Mouse (Mus musculus): Measurements from ENCODE around the gene Wnt7b.
A peak's percentile ranks its signal among the peaks of the same experiment; 100 is the strongest.

The Wnt7b gene

GRCm38 (mm10) chr15:85503127-85503526, 79.1 kb downstream of the Wnt7b start, which contains the start of gene 7530416G11Rik:
7530416G11Rik (minus strand) TSS chr15:85503227.
- no peak for DNase-seq

DNA sequence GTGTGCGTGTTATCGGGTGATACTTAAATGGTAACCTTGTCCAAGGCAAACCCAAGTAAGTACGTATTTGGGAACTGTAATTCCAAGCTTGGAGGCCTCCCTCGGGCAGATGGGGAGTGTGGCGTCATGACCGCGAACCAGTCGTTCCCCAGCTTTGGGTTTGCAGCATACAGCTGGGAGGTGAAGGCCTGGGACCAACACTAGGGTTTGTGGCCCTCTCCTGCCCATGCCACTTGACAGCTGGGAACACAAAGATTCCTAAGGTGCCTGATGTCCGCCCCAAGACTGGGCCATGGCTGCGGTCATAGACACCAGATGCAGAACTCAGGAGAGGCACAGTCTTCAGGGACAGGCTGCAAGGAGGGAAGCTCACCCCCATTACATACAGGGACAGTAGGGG, 82.0 kb downstream of the Wnt7b start:
- no peak for DNase-seq

GRCm38 (mm10) chr15:85497981-85498475, 84.2 kb downstream of the Wnt7b start:
- DNase-seq, result no peak

GRCm38 (mm10) chr15:85497548-85497947, 84.7 kb downstream of the Wnt7b start:
- DNase-seq, result no peak

DNA sequence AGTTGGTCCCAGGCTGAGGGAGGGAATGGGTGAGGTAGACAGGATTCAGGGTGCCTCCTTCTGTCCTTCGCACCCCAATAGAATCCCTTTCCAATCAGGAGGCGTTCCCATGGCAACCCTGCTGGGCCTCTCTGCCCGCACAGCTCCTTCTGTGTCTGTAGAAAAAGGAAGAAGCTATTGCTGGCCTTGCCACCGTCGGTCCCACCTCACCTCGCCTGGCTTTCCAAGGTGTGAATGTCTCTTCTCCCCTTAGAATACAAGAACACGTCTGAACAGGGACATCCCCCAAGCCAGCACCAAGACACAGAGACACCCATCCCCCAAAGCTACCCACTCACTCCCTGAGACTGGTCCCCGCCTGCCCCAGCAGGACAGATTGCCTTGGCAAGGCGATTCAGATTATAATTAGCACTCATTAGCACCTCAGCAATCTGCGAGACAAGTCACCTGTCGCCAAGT, 88.1 kb downstream of the Wnt7b start:
- peak; percentile 79 for DNase-seq

DNA sequence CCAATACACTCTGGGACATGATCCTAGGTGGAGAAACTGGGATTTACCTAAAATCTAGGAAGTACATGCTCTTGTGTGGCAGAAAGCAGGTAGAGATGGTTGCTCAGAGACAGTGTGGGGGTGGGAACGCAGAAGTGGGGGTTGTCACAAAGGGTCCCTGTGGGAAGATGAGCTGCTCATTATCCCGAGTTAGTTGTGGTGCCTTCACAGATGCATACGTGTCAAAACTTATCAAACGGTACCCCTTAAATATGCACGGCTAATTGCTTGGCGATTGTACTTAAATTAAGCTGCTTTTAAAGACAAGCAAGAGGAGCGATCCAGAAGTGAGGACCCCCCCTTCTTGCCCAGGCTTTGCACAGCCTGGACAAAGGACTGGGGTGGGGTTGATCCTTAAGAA, 92.5 kb downstream of the Wnt7b start:
- no peak for DNase-seq

- no peak for DNase-seq
Observed at GRCm38 (mm10) chr15:85488900-85489299, 93.4 kb downstream of the Wnt7b start.

Measured in right cerebral cortex, adult 18-20 months (tissue).